Mouse (Mus musculus) ES-Bruce4 (cell line): Measurements from ENCODE around the gene Ss18l2.

Experiments used
- CTCF ChIP-seq: IDR thresholded peaks from one replicate; pipeline ENCODE4 v1.8.1; 2011; ENCODE audit warnings: low read depth, low read length
- POLR2A ChIP-seq: IDR thresholded peaks from one replicate; pipeline ENCODE4 v1.8.1; 2011; ENCODE audit warnings: low read length; ENCODE audit not compliant: insufficient read depth

DNA sequence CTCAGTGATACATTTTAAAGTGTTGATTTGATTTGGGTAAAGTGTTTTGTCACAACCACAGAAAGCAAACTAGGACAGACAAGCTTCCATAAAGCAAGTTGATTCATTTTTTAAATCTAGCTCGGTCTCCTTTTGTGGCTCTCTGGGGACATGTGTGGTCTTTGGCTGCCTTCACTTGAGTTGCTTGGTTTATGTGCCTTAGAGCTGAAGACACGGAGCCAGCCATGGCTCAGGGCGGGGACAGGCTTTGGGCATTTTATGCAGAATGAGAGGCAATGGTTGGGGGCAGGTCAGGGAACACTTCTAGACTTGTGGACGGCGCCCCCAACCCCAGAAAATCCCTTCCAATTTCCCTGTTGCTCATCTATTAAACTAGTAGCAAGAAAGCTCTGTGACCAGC, 36.4 kb upstream of the Ss18l2 start:
- TF ChIP-seq CTCF (no peak), POLR2A (no peak)
